Mouse (Mus musculus) 416B (cell line): ENCODE measurements around the gene Cpxcr1.

Experiments used
- DNase-seq: peaks from one replicate; pipeline ENCODE4 v3.0.0; 2011; ENCODE audit warnings: low read depth

Gene Cpxcr1

GRCm38 (mm10) chrX:116448644-116449043, at the start of gene Cpxcr1:
Gene Cpxcr1, plus strand, starts transcription at chrX:116448944.
- DNase-seq = no peak
